Mouse (Mus musculus) heart, postnatal 0 days (tissue): ENCODE results near the gene St6gal1.

ENCODE experiments used
- CTCF ChIP-seq: IDR thresholded peaks from 2 replicates; pipeline ENCODE4 v1.5.1; 2016; ENCODE audit warnings: antibody characterized with exemption, control low read depth, low read depth
- EP300 ChIP-seq: IDR thresholded peaks from 2 replicates; pipeline ENCODE4 v1.6.1; 2016; ENCODE audit warnings: antibody characterized with exemption, low read depth

DNA sequence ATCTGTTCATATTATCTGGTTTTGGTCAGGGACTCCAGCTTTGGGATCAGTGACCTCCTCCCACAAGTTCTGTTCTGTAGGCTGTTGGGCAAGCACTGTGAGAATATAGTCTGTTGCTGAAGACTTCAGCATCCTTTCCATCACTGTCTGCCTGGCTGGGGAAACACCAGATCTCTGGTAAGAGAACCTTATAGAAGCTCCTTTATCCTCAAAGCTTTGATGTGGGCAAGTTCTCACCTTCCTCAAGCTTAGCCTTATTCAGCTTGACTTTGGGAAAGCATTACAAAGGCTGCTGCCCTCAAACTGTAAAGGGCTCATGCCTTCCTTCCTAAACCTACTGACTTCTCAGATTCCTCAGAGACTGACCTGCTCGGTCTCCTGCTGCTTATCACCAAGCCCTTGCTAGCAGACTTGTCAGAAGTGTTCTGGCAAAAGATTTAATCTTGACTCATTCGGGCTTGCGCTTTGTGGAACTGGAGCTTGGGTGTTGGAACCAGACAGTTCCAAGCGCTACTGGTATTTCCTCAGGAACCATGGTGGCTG is 83.5 kb downstream of the St6gal1 start:
- TF ChIP-seq CTCF (no peak), EP300 (no peak)
